In the genomic region with DNA sequence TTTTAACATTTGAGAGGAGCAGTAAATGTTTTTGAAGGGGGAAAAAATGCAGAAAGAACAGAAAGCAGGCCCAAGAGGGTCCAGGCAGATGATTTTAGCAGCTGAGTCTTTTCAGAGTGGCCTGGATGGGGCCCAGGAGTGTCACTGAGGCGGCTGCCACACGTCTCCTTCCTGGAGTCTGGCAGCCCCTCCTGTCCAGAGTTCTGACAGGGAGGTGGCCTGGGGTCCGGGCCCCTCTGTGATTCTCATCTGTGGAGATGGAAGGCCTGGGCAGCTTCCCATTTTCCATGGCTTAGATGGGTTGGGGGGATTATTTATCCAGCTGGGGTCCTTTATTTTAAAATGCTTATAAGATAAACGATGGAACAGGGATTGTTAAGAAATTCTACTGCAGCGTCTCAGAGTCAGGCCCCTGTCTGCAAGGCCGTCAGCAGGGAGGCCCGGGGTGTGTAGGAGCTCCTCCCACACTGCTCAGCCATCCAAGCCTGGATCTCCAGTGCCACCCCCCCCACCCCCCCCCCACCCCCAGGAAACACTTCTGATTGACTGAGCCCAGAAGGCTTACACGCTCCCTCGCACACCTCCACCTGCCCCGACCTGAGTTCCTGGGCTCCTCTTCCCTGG, we compare ENCODE assay signal across 12 mouse cellular contexts. TPM values are rescaled to one million over a fixed set of nuclear protein-coding genes. Genes with fewer than 3 reads are reported as not detected.
DNase-seq lines count a peak whose midpoint lies in the region; ATAC-seq and TF ChIP-seq lines count a peak whose summit lies in the region.
"Had no signal": no experiment of that assay in that cellular context is flagged by ENCODE, and none has a peak within 500 bp of the region (broad histone marks: within the 10 kb centered on the region; RNA-seq: fewer than 3 reads in every experiment).

No protein-coding gene starts in this region.

- no peak for TF ChIP-seq CTCF in kidney, postnatal 0 days (IDR thresholded peaks at IDR 0.05; ENCODE audit: low read depth)

- H3K36me3 ChIP-seq in kidney, postnatal 0 days (ENCODE audit: insufficient read depth, low read length): no peaks in the 10 kb centered on the region
- no peaks in the 10 kb centered on the region for H3K36me3 ChIP-seq in stomach, embryonic 15.5 days
- H3K36me3 ChIP-seq in midbrain, embryonic 15.5 days (replicated peaks): no peaks in the 10 kb centered on the region
- H3K36me3 ChIP-seq: liver, embryonic 15.5 days had no signal

- WGBS in kidney, postnatal 0 days: 18% methylated on average over 10 of the region's 10 CpGs
- WGBS in stomach, embryonic 15.5 days: 27% methylated on average over 10 of the region's 10 CpGs
- 63% methylated on average over 10 of the region's 10 CpGs for WGBS in midbrain, embryonic 15.5 days

- intact Hi-C loops in heart, postnatal 10 days (cut with DNase I): no loop called here

- H3K4me2 ChIP-seq in kidney, postnatal 0 days (ENCODE audit: low read length): no peak overlapping the region
- no peak overlapping the region for H3K4me2 ChIP-seq in stomach, embryonic 15.5 days
- no peak overlapping the region for H3K4me2 ChIP-seq in midbrain, embryonic 15.5 days
- H3K4me2 ChIP-seq: liver, embryonic 15.5 days had no signal

- no peaks in the 10 kb centered on the region for H3K27me3 ChIP-seq in kidney, postnatal 0 days (ENCODE audit: insufficient read depth, low read length)
- H3K27me3 ChIP-seq in stomach, embryonic 15.5 days (replicated peaks): no peaks in the 10 kb centered on the region
- no peaks in the 10 kb centered on the region for H3K27me3 ChIP-seq in midbrain, embryonic 15.5 days (replicated peaks)

- H3K4me3 ChIP-seq in kidney, postnatal 0 days (replicated peaks; ENCODE audit: low read depth, low read length): no peak overlapping the region
- no peak overlapping the region for H3K4me3 ChIP-seq in stomach, embryonic 15.5 days (replicated peaks)
- no peak overlapping the region for H3K4me3 ChIP-seq in midbrain, embryonic 15.5 days
- H3K4me3 ChIP-seq: liver, embryonic 15.5 days had no signal

- peak overlapping the region; percentile 6; the same call in 1 of the 2 replicates for H3K27ac ChIP-seq in kidney, postnatal 0 days
- peak overlapping the region; percentile 83 for H3K27ac ChIP-seq in stomach, embryonic 15.5 days
- no peak overlapping the region for H3K27ac ChIP-seq in midbrain, embryonic 15.5 days
- H3K27ac ChIP-seq: liver, embryonic 15.5 days had no signal

- peak; percentile 78 for ATAC-seq in kidney, postnatal 0 days (replicated peaks; ENCODE audit: low FRiP score, low read depth)
- peak; percentile 82 for ATAC-seq in stomach, embryonic 15.5 days (ENCODE audit: insufficient read depth, low FRiP score, low read depth)
- no peak for ATAC-seq in midbrain, embryonic 15.5 days (replicated peaks)

- peak; percentile 80 for DNase-seq in kidney, postnatal 0 days (ENCODE audit: low spot score)
- DNase-seq in kidney, adult 8-10 months: no peak
- peak; percentile 64 to 69 for DNase-seq in heart, postnatal 10 days
- DNase-seq in kidney, postnatal 14 days: peak; percentile 71
- no peak for DNase-seq in retina, postnatal 1 day
- DNase-seq: adrenal gland, adult 2 months; right cerebral cortex, postnatal 14 days had no signal

- no peak overlapping the region for H3K9ac ChIP-seq in kidney, postnatal 0 days (ENCODE audit: low read depth, low read length)
- no peak overlapping the region for H3K9ac ChIP-seq in stomach, embryonic 15.5 days
- no peak overlapping the region for H3K9ac ChIP-seq in midbrain, embryonic 15.5 days
- H3K9ac ChIP-seq: liver, embryonic 15.5 days had no signal

- no peaks in the 10 kb centered on the region for H3K9me3 ChIP-seq in kidney, postnatal 0 days (replicated peaks; ENCODE audit: low read length)
- no peaks in the 10 kb centered on the region for H3K9me3 ChIP-seq in stomach, embryonic 15.5 days
- H3K9me3 ChIP-seq in midbrain, embryonic 15.5 days: no peaks in the 10 kb centered on the region
- H3K9me3 ChIP-seq: liver, embryonic 15.5 days had no signal

- H3K4me1 ChIP-seq in kidney, postnatal 0 days (replicated peaks; ENCODE audit: insufficient read depth, low read length): no peaks in the 10 kb centered on the region
- peaks cover 35% of the 10 kb centered on the region for H3K4me1 ChIP-seq in stomach, embryonic 15.5 days
- no peaks in the 10 kb centered on the region for H3K4me1 ChIP-seq in midbrain, embryonic 15.5 days
- H3K4me1 ChIP-seq: liver, embryonic 15.5 days had no signal

RNA-seq across cellular contexts. Expression of a gene that starts 37.5 kb away (rescaled TPM):
- 22.4 and 24.6 TPM in 2 replicates for polyA plus RNA-seq in kidney, postnatal 0 days (2015; fragmentation: Nextera tagmentation; extraction: Ambion mirVana)
- 10 to 100 TPM; 69.0 to 86.6 TPM for total RNA-seq in heart, postnatal 10 days (2021)
- polyA plus RNA-seq in stomach, embryonic 15.5 days (2015; fragmentation: Nextera tagmentation; extraction: Ambion mirVana): 54.7 and 54.9 TPM in 2 replicates
- 14.9 and 15.2 TPM in 2 replicates for polyA plus RNA-seq in midbrain, embryonic 15.5 days (2015; fragmentation: Nextera tagmentation; extraction: Ambion mirVana)
- total RNA-seq: hematopoietic stem cell, adult 5-6 weeks; neutrophil, adult 5-6 weeks had no signal

RNA-seq across cellular contexts. Expression of a gene that starts 59.2 kb away (rescaled TPM):
- 15.0 and 15.5 TPM in 2 replicates for polyA plus RNA-seq in kidney, postnatal 0 days (2015; fragmentation: Nextera tagmentation; extraction: Ambion mirVana)
- 10 to 100 TPM; 27.6 to 29.8 TPM for total RNA-seq in heart, postnatal 10 days (2021)
- 12.3 and 13.2 TPM in 2 replicates for polyA plus RNA-seq in stomach, embryonic 15.5 days (2015; fragmentation: Nextera tagmentation; extraction: Ambion mirVana)
- polyA plus RNA-seq in midbrain, embryonic 15.5 days (2015; fragmentation: Nextera tagmentation; extraction: Ambion mirVana): 14.6 and 16.0 TPM in 2 replicates

Comparison
In these comparisons a context has a peak if more than half of its experiments do, and no peak if none do; other contexts are left out.
1. DNase-seq: peak in kidney, postnatal 0 days (single experiment), heart, postnatal 10 days (2 of 2) and kidney, postnatal 14 days (single experiment); none in kidney, adult 8-10 months (0 of 2) and retina, postnatal 1 day (single experiment).